Mouse (Mus musculus): ENCODE data around the gene 1700061G19Rik. TPM values are rescaled to one million over a fixed set of nuclear protein-coding genes. Genes with fewer than 3 reads are reported as not detected.

1700061G19Rik gene
- polyA plus RNA-seq, 1 experiment from 2014 or later = not detected

- POLR2A ChIA-PET = no interaction called here
- CTCF ChIA-PET = no interaction called here
- no peaks in the 10 kb centered on the region for H3K27me3 ChIP-seq
Measured at GRCm38 (mm10) chr17:56925998-56926397, 50.7 kb downstream of the 1700061G19Rik start.

GRCm38 (mm10) chr17:56929101-56929500 is 53.8 kb downstream of the 1700061G19Rik start:
- ChIA-PET POLR2A (no interaction called here), CTCF (interaction anchor here (1.5 kb wide), 1 partner anchor 20 kb away, joined by 3 read pairs; no protein-coding TSS in a partner anchor)
- in situ Hi-C loops (cut with MboI; ENCODE audit: low pct_unique_long_range_greater_than_20kb) = loop anchor here (5.0 kb wide), 1 partner anchor 38 kb away; no protein-coding TSS in a partner anchor
- ATAC-seq (no peak), DNase-seq (ENCODE audit: low read depth, low spot score) (no peak)
- no peak for TF ChIP-seq CTCF (IDR thresholded peaks at IDR 0.05)
- no peaks in the 10 kb centered on the region for H3K27me3 ChIP-seq

More at GRCm38 (mm10) chr17:56925998-56926397, 50.7 kb downstream of the 1700061G19Rik start:
- ATAC-seq (no peak), DNase-seq (ENCODE audit: low read depth, low spot score) (no peak)
- in situ Hi-C loops (cut with MboI; ENCODE audit: low pct_unique_long_range_greater_than_20kb) = loop anchor here (5.0 kb wide), 1 partner anchor 41 kb away; no protein-coding TSS in a partner anchor
- TF ChIP-seq CTCF (IDR thresholded peaks at IDR 0.05) = no peak

GRCm38 (mm10) chr17:56929530-56929929 is 54.3 kb downstream of the 1700061G19Rik start:
- no peak for TF ChIP-seq CTCF (IDR thresholded peaks at IDR 0.05)
- in situ Hi-C loops (cut with MboI; ENCODE audit: low pct_unique_long_range_greater_than_20kb) = loop anchor here (5.0 kb wide), 1 partner anchor 38 kb away; no protein-coding TSS in a partner anchor
- CTCF ChIA-PET = interaction anchor here (1.5 kb wide), 1 partner anchor 19 kb away, joined by 3 read pairs; no protein-coding TSS in a partner anchor
- DNase-seq (ENCODE audit: low read depth, low spot score) (no peak), ATAC-seq (no peak)
- POLR2A ChIA-PET = no interaction called here
- no peaks in the 10 kb centered on the region for H3K27me3 ChIP-seq

GRCm38 (mm10) chr17:56930026-56930425 is 54.7 kb downstream of the 1700061G19Rik start:
- peak; percentile 27 for ATAC-seq
- H3K27me3 ChIP-seq = no peaks in the 10 kb centered on the region
- ChIA-PET CTCF (interaction anchor here (1.5 kb wide), 1 partner anchor 19 kb away, joined by 3 read pairs; no protein-coding TSS in a partner anchor), POLR2A (no interaction called here)
- no peak for TF ChIP-seq CTCF (IDR thresholded peaks at IDR 0.05)
- in situ Hi-C loops (cut with MboI; ENCODE audit: low pct_unique_long_range_greater_than_20kb) = no loop called here
- DNase-seq (ENCODE audit: low read depth, low spot score) = no peak

- in situ Hi-C loops (cut with MboI; ENCODE audit: low pct_unique_long_range_greater_than_20kb) = no loop called here
- no peak for TF ChIP-seq CTCF (IDR thresholded peaks at IDR 0.05)
- H3K27me3 ChIP-seq = no peaks in the 10 kb centered on the region
- CTCF ChIA-PET = interaction anchor here (1.6 kb wide), 1 partner anchor 18 kb away, joined by 5 read pairs; no protein-coding TSS in a partner anchor
- no peak for ATAC-seq
- no peak for DNase-seq (ENCODE audit: low read depth, low spot score)
- POLR2A ChIA-PET = no interaction called here
Measured at GRCm38 (mm10) chr17:56933395-56933794, 58.1 kb downstream of the 1700061G19Rik start.

- ChIA-PET CTCF (interaction anchor here (1.6 kb wide), 1 partner anchor 16 kb away, joined by 5 read pairs; no protein-coding TSS in a partner anchor), POLR2A (no interaction called here)
- DNase-seq (ENCODE audit: low read depth, low spot score) (no peak), ATAC-seq (peak; percentile 46)
- H3K27me3 ChIP-seq = no peaks in the 10 kb centered on the region
- in situ Hi-C loops (cut with MboI; ENCODE audit: low pct_unique_long_range_greater_than_20kb) = no loop called here
- no peak for TF ChIP-seq CTCF (IDR thresholded peaks at IDR 0.05)
Measured at GRCm38 (mm10) chr17:56934545-56935330, 59.5 kb downstream of the 1700061G19Rik start.

- DNase-seq (ENCODE audit: low read depth, low spot score) (peak; percentile 56), ATAC-seq (peak; percentile 98)
- in situ Hi-C loops (cut with MboI; ENCODE audit: low pct_unique_long_range_greater_than_20kb) = no loop called here
- ChIA-PET CTCF (no interaction called here), POLR2A (no interaction called here)
- H3K27me3 ChIP-seq = peaks cover 7% of the 10 kb centered on the region
- TF ChIP-seq CTCF (IDR thresholded peaks at IDR 0.05) = no peak
Measured at GRCm38 (mm10) chr17:56935363-56936131, 60.3 kb downstream of the 1700061G19Rik start, which contains the start of gene Mllt1. Gene Mllt1 (minus strand): TSS chr17:56935415.

GRCm38 (mm10) chr17:56936731-56937130 is 61.5 kb downstream of the 1700061G19Rik start:
- POLR2A ChIA-PET = no interaction called here
- DNase-seq (ENCODE audit: low read depth, low spot score) (no peak), ATAC-seq (no peak)
- in situ Hi-C loops (cut with MboI; ENCODE audit: low pct_unique_long_range_greater_than_20kb) = no loop called here
- H3K27me3 ChIP-seq = peaks cover 16% of the 10 kb centered on the region
- CTCF ChIA-PET = no interaction called here
- TF ChIP-seq CTCF (IDR thresholded peaks at IDR 0.05) = no peak

Other genes starting within 250 kb of the 1700061G19Rik start
- gene Lonp1, start 248.6 kb upstream of the 1700061G19Rik start, polyA plus RNA-seq (2021) = 193 TPM
- 0.35 TPM for gene Catsperd, start 247.3 kb upstream of the 1700061G19Rik start, polyA plus RNA-seq (2021)
- gene Ranbp3, start 202.2 kb upstream of the 1700061G19Rik start, polyA plus RNA-seq (2021) = 85.8 TPM
- gene Ndufa11, start 157.7 kb upstream of the 1700061G19Rik start, polyA plus RNA-seq (2021) = 272 TPM
- 25.6 TPM for gene Vmac, start 157.5 kb upstream of the 1700061G19Rik start, polyA plus RNA-seq (2021)
- 7.1 TPM for gene Nrtn, start 117.9 kb upstream of the 1700061G19Rik start, polyA plus RNA-seq (2021)
- 50.5 TPM for gene Dus3l, start 110.7 kb upstream of the 1700061G19Rik start, polyA plus RNA-seq (2021)
- 0.89 TPM for gene Prr22, start 105.2 kb upstream of the 1700061G19Rik start, polyA plus RNA-seq (2021)
- gene Rfx2, start 44.5 kb upstream of the 1700061G19Rik start, polyA plus RNA-seq (2021) = 7.7 TPM
- gene Acsbg2, start 1.0 kb upstream of the 1700061G19Rik start, polyA plus RNA-seq (2021) = not detected
- gene Mllt1, start 59.9 kb downstream of the 1700061G19Rik start, polyA plus RNA-seq (2021) = 55.0 TPM
- gene Acer1, start 106.6 kb downstream of the 1700061G19Rik start, polyA plus RNA-seq (2021) = not detected
- gene Clpp, start 114.8 kb downstream of the 1700061G19Rik start, polyA plus RNA-seq (2021) = 113 TPM
- 47.7 TPM for gene Alkbh7, start 121.9 kb downstream of the 1700061G19Rik start, polyA plus RNA-seq (2021)
- 1.7 TPM for gene Pspn, start 124.5 kb downstream of the 1700061G19Rik start, polyA plus RNA-seq (2021)
- 104 TPM for gene Gtf2f1, start 135.8 kb downstream of the 1700061G19Rik start, polyA plus RNA-seq (2021)
- gene Gm17949, start 136.0 kb downstream of the 1700061G19Rik start, polyA plus RNA-seq (2021) = not detected
- 80.4 TPM for gene Khsrp, start 156.0 kb downstream of the 1700061G19Rik start, polyA plus RNA-seq (2021)
- not detected for gene Slc25a41, start 166.2 kb downstream of the 1700061G19Rik start, polyA plus RNA-seq (2021)
- gene Crb3, start 183.6 kb downstream of the 1700061G19Rik start, polyA plus RNA-seq (2021) = 31.4 TPM
- gene Slc25a23, start 184.4 kb downstream of the 1700061G19Rik start, polyA plus RNA-seq (2021) = 111 TPM
- 2.7 TPM for gene Dennd1c, start 203.0 kb downstream of the 1700061G19Rik start, polyA plus RNA-seq (2021)
- gene Tubb4a, start 212.3 kb downstream of the 1700061G19Rik start, polyA plus RNA-seq (2021) = 0.10 TPM
- 3.4 TPM for gene Tnfsf9, start 229.8 kb downstream of the 1700061G19Rik start, polyA plus RNA-seq (2021)